Mouse (Mus musculus) adrenal gland, adult 18-20 months (tissue): ENCODE data around the gene Ephx4. TPM values are rescaled to one million over a fixed set of nuclear protein-coding genes. Genes with fewer than 3 reads are reported as not detected.

Source experiments
- total RNA-seq, 2 experiments: library from RNA; stranded (reverse); gene quantifications; 1 replicate in 1 of 2; 2 replicates in 1 of 2; pipeline ENCODE4 v1.2.3; 2021

Ephx4 gene
- total RNA-seq, 2 experiments from 2014 or later: 1.0 to 1.2 TPM

Other genes starting within 250 kb of the Ephx4 start
- gene Tgfbr3, start 113.1 kb upstream of the Ephx4 start, total RNA-seq: 100 to 1,000 TPM in 1 of 2 experiments, 10 to 100 TPM in 1; 91.0 to 172 TPM
- gene Brdt, start 71.6 kb upstream of the Ephx4 start, total RNA-seq: 1 to 10 TPM; 2.1 to 2.5 TPM
- gene Lpcat2b, start 28.8 kb downstream of the Ephx4 start, total RNA-seq: not detected
- gene Btbd8, start 35.3 kb downstream of the Ephx4 start, total RNA-seq: 1 to 10 TPM; 4.9 to 5.6 TPM
- not detected for gene Gm42669, start 104.9 kb downstream of the Ephx4 start, total RNA-seq
- gene 1700028K03Rik, start 132.0 kb downstream of the Ephx4 start, total RNA-seq: not detected
- 10 to 100 TPM; 12.1 to 14.1 TPM for gene Rpap2, start 194.6 kb downstream of the Ephx4 start, total RNA-seq
- 1 to 10 TPM; 5.2 to 6.7 TPM for gene Glmn, start 195.2 kb downstream of the Ephx4 start, total RNA-seq